Mouse (Mus musculus) liver, postnatal 0 days (tissue): ENCODE measurements around the gene Srpk2.

Experiments
- CTCF ChIP-seq: sonication (generic); IDR thresholded peaks from 2 replicates; pipeline ENCODE4 v1.5.1; 2016; ENCODE audit warnings: antibody characterized with exemption, low read depth
- EP300 ChIP-seq: IDR thresholded peaks from 2 replicates; pipeline ENCODE4 v1.6.1; 2016; ENCODE audit warnings: antibody characterized with exemption, low read depth, mild to moderate bottlenecking

DNA sequence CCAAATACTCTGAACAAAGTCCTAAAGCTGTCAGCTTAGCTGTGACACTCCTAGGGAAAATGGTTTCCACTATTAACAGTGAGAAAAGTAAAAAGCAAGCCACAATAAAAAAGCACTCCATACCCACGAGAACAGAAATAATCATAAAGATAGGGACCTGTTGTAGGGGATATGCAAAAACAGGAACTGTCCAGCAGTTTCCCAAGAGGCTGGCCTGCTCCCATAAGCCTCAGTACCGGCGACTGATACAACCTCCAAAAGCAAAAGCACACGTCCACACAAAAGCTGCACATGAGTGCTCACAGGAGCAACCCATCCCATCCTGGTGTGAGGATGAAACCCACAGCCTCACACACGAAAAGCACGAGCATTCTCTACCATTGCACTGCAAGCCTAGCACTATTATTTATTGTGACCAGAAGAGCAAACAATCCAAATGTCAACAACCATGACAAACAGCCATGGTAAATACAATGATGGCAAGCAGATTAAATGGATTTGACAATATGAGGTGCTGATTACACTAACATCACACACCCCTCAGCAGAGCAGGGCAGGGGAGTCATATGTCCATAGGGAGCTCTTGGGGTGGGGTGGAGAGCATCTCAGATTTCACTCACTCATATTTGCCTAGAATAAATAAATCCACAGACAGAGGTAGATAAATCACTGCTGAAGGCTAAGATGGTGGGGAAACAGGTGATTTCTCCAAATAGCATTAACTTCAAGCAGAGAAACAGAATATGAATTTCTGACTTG is 107.9 kb downstream of the Srpk2 start:
- TF ChIP-seq CTCF (no peak), EP300 (no peak)
